Mouse (Mus musculus) lung, postnatal 0 days (tissue): ENCODE results near the gene Erc2. TPM values are rescaled to one million over a fixed set of nuclear protein-coding genes. Genes with fewer than 3 reads are reported as not detected.

Source experiments
- ATAC-seq: fragments of 200-750 bp; cut with Nextera tagmentation; 2 replicates; pipeline ENCODE4 v1.8.0; 2017; ENCODE audit warnings: moderate library complexity
- DNase-seq: peaks from one replicate; pipeline ENCODE4 v3.0.0-alpha.2; 2016; ENCODE audit warnings: low spot score
- H3K27ac ChIP-seq: fragments of 300-500 bp; sonication (generic); 2 replicates; pipeline ENCODE4 v1.5.1; 2014; ENCODE audit warnings: antibody characterized with exemption, mild to moderate bottlenecking, low read length, mixed read lengths
- H3K27me3 ChIP-seq: fragments of 300-500 bp; sonication (generic); replicated peaks from 2 replicates; pipeline ENCODE4 v1.6.1; 2014; ENCODE audit warnings: low read length, mixed read lengths; ENCODE audit not compliant: insufficient read depth
- H3K36me3 ChIP-seq: fragments of 300-500 bp; sonication (generic); 2 replicates; pipeline ENCODE4 v1.6.1; 2014; ENCODE audit warnings: low read length, mixed read lengths; ENCODE audit not compliant: insufficient read depth
- H3K4me1 ChIP-seq: fragments of 300-500 bp; sonication (generic); 2 replicates; pipeline ENCODE4 v1.6.1; 2014; ENCODE audit warnings: antibody characterized with exemption, low read depth, low read length, mixed read lengths; ENCODE audit not compliant: insufficient read depth
- H3K4me2 ChIP-seq: fragments of 300-500 bp; sonication (generic); replicated peaks from 2 replicates; pipeline ENCODE4 v1.6.1; 2014; ENCODE audit warnings: low read depth, mild to moderate bottlenecking, low read length, moderate library complexity, mixed read lengths
- H3K4me3 ChIP-seq: fragments of 300-500 bp; sonication (generic); 2 replicates; pipeline ENCODE4 v1.5.1; 2014; ENCODE audit warnings: low read depth, low read length
- H3K9ac ChIP-seq: fragments of 300-500 bp; sonication (generic); replicated peaks from 2 replicates; pipeline ENCODE4 v1.6.1; 2014; ENCODE audit warnings: low read depth, mild to moderate bottlenecking
- H3K9me3 ChIP-seq: fragments of 300-500 bp; sonication (generic); 2 replicates; pipeline ENCODE4 v1.6.1; 2016; ENCODE audit warnings: low read length, mixed read lengths
- CTCF ChIP-seq: IDR thresholded peaks from 2 replicates; pipeline ENCODE4 v1.5.1; 2016; ENCODE audit warnings: antibody characterized with exemption, mild to moderate bottlenecking
- EP300 ChIP-seq: IDR thresholded peaks from 2 replicates; pipeline ENCODE4 v1.6.1; 2016; ENCODE audit warnings: antibody characterized with exemption, mild to moderate bottlenecking, control low read depth
- WGBS: fragments of 180-500 bp; shearing (Covaris S2); extraction: QIAGEN DNeasy Blood & Tissue Kit; methylation state at CpG from one replicate; pipeline ENCODE4 v1.1.7; 2014; 5-methylcytosine and 5-hydroxymethylcytosine counted together
- polyA plus RNA-seq: library from polyadenylated mRNA; unstranded; fragments of >200 nt; fragmentation: Nextera tagmentation; extraction: Ambion mirVana; gene quantifications from 2 replicates; pipeline ENCODE4 v1.2.1, GENCODE M21; 2015

Erc2 gene
- polyA plus RNA-seq, 1 experiment from 2014 or later = 1.9 TPM

DNA sequence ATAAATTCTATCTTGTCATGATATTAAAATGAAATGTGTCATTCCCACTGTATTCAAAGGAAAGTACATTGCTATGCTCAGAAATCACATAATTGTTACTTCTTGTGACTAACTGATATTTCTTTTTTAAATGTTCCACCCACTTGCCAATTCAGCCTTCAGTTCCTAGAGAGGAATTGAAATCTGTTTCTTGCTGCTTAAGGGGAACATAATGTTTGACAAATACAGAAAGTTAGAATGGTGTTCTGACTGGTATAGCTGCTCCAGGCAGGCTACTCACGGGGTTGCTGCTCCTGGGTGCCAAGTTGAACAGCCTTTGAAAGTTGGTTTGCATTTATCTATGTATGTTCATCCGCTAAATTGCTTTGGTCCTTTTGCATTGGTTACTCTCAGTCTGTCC, 270.2 kb downstream of the Erc2 start:
- no peak for ATAC-seq
- Histone ChIP-seq H3K9me3 (no peaks in the 10 kb centered on the region), H3K9ac (no peak overlapping the region), H3K27ac (no peak overlapping the region), H3K4me2 (no peak overlapping the region), H3K27me3 (no peaks in the 10 kb centered on the region), H3K36me3 (no peaks in the 10 kb centered on the region), H3K4me1 (no peaks in the 10 kb centered on the region), H3K4me3 (no peak overlapping the region)
- TF ChIP-seq CTCF = no peak
- TF ChIP-seq EP300 = no peak
- WGBS = 79% methylated on average over 2 of the region's 2 CpGs
- DNase-seq = no peak

DNA sequence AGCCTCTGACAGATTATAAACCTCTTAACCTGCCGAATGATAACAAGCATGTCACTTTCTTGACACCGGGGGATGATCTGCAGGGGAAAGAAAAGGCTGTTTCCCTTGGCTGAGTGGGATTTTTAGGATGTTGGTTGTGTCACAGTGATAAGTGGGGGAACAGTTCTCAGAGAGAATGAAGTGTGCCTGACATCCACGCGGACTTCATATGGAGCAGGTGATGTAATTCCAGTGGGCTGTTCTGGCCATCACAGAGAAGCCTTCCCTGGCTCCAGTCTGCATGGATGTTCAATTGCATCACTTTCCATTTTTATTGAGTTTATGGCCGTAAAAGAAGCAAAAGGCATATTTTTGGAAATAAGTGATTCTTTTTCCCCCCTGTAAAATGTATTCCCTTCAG, 279.5 kb downstream of the Erc2 start:
- Histone ChIP-seq H3K9me3 (no peaks in the 10 kb centered on the region), H3K27ac (no peak overlapping the region), H3K4me1 (no peaks in the 10 kb centered on the region), H3K4me3 (no peak overlapping the region), H3K4me2 (no peak overlapping the region), H3K9ac (no peak overlapping the region), H3K36me3 (no peaks in the 10 kb centered on the region), H3K27me3 (no peaks in the 10 kb centered on the region)
- 42% methylated on average over 5 of the region's 5 CpGs for WGBS
- DNase-seq (no peak), ATAC-seq (no peak)
- TF ChIP-seq EP300 = no peak
- TF ChIP-seq CTCF = no peak

DNA sequence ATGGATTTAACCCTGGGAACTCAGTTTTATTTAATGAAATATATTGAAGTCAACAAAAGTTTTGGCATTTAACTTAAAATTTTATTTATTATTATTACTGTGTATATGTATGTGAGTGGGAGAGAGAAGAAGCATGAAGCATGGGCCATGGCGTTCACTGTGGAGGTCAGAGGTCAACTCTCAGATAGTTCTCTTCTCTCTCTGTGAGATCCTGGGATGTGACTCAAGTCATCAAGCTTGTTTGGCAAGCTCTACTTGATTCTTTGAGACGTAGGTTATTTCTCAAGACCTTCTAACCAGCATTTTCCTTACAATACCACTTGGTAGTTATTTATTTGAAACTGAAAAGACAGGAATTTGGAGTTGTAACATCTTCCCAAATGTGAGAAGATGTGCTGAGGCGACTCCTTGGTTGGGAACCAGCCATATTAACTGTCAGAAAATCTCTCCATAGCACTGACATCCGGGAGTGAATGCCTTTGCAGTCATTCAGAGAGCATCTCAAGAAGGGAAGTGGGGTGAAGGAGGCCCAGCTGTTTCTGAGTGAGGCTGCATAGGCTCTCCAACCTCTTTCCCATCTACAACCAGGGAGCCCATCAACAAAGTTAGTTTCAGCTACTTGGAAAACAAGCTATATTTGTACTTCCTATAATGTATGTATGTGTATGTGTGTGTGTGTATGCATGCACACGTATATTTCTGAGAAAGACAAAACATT, 299.6 kb downstream of the Erc2 start:
- H3K27ac ChIP-seq = no peak overlapping the region
- TF ChIP-seq CTCF (no peak), EP300 (no peak)

DNA sequence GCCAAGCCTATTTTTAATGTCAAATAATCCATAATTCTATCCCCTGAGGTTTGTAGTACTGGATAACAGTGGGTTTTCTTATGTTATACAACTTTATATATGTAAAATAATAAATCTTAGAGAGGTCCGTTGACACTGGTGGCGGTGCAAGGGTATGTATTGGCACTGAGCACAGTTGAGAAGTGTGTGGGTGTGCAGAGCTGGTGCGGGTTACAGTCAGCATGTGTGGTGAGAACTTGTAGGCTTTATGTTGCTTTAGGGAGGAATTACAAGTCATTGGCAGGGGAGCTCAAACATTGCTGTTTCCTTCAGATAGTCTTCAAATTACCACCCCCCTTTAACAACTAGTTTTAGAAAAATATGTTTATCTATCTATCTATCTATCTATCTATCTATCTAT, 305.1 kb downstream of the Erc2 start:
- H3K9ac ChIP-seq = no peak overlapping the region
- H3K9me3 ChIP-seq = no peaks in the 10 kb centered on the region
- H3K27me3 ChIP-seq = no peaks in the 10 kb centered on the region
- DNase-seq = no peak
- H3K27ac ChIP-seq = no peak overlapping the region
- no peaks in the 10 kb centered on the region for H3K36me3 ChIP-seq
- 86% methylated on average over 3 of the region's 3 CpGs for WGBS
- no peak for ATAC-seq
- no peak overlapping the region for H3K4me3 ChIP-seq
- H3K4me1 ChIP-seq = no peaks in the 10 kb centered on the region
- TF ChIP-seq CTCF (no peak), EP300 (no peak)
- no peak overlapping the region for H3K4me2 ChIP-seq

More for the DNA sequence above, 299.6 kb downstream of the Erc2 start:
- no peaks in the 10 kb centered on the region for H3K4me1 ChIP-seq
- no peak overlapping the region for H3K9ac ChIP-seq
- H3K36me3 ChIP-seq = no peaks in the 10 kb centered on the region
- no peaks in the 10 kb centered on the region for H3K9me3 ChIP-seq
- 52% methylated on average over 5 of the region's 5 CpGs for WGBS
- DNase-seq (peak; percentile 6), ATAC-seq (no peak)
- H3K4me2 ChIP-seq = no peak overlapping the region
- H3K4me3 ChIP-seq = no peak overlapping the region
- no peaks in the 10 kb centered on the region for H3K27me3 ChIP-seq

DNA sequence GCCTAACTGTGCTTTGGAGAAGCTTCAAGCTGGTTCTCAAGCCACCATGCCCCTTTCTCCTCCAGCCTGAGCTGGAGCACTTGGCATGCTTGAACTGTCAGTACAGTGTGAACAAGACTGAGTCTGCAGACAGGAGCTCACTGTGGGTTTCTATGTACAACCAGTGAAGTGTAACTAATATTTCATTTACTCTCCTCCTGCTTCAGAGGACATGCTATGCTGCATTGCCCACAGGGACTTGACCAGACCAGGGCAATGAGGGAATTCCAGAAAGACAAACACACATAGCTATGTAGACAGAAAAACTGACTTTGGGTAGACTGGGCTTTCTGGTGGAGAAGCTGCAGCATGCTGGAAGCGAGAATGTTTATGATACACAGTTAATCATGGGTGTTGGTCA, 311.3 kb downstream of the Erc2 start:
- no peak for DNase-seq
- H3K4me1 ChIP-seq = no peaks in the 10 kb centered on the region
- no peak overlapping the region for H3K27ac ChIP-seq
- no peak for ATAC-seq
- no peak overlapping the region for H3K4me3 ChIP-seq
- TF ChIP-seq CTCF (no peak), EP300 (no peak)
- H3K9ac ChIP-seq = no peak overlapping the region
- WGBS = 50% methylated on average over 1 of the region's 1 CpGs
- no peaks in the 10 kb centered on the region for H3K36me3 ChIP-seq
- H3K27me3 ChIP-seq = no peaks in the 10 kb centered on the region
- no peaks in the 10 kb centered on the region for H3K9me3 ChIP-seq
- no peak overlapping the region for H3K4me2 ChIP-seq

DNA sequence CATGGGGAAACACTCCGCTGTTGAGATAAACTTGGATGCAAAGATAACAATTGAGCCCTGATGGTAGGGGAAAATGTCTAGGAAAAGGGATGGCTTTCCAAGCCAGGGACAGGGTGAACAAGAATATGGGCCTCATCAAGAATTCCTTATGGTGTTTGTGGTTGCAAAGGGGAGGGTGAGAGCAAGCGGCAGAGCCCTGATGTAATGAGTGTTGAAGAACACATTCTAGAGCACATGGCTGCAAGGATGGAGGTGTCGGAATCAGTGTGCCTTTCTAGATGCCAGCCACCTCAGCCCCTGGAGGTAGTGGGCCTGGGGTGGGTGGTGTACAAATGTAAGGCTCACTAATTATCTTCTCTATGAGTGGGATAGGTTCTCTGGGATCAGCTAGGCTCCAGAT, 313.5 kb downstream of the Erc2 start:
- H3K27ac ChIP-seq = no peak overlapping the region
- no peaks in the 10 kb centered on the region for H3K9me3 ChIP-seq
- no peak for ATAC-seq
- no peak overlapping the region for H3K9ac ChIP-seq
- H3K4me2 ChIP-seq = no peak overlapping the region
- H3K27me3 ChIP-seq = no peaks in the 10 kb centered on the region
- no peak overlapping the region for H3K4me3 ChIP-seq
- no peaks in the 10 kb centered on the region for H3K36me3 ChIP-seq
- DNase-seq = no peak
- TF ChIP-seq EP300 = no peak
- no peak for TF ChIP-seq CTCF
- no peaks in the 10 kb centered on the region for H3K4me1 ChIP-seq
- 85% methylated on average over 3 of the region's 3 CpGs for WGBS

DNA sequence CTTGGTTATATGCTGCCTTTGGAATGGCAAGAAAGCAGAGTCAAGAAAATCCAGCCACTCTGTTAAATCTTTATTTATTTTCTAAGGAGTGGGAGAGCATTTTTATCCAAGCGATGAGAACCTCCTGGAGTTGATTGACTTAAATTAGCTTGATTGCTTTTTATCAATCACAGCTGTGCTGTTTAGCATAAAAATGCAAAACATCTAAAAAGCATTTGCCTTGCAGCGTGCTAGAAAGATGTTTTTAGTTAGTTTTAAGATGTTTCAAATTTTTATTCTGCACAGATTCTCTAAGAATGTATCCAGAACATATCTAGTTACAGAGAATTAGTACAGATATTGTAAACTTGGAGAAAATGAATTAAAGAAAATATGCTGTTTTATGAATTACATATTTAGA, 315.7 kb downstream of the Erc2 start:
- no peaks in the 10 kb centered on the region for H3K9me3 ChIP-seq
- no peaks in the 10 kb centered on the region for H3K27me3 ChIP-seq
- no peak overlapping the region for H3K4me3 ChIP-seq
- TF ChIP-seq CTCF = no peak
- H3K9ac ChIP-seq = no peak overlapping the region
- H3K4me1 ChIP-seq = no peaks in the 10 kb centered on the region
- H3K27ac ChIP-seq = no peak overlapping the region
- DNase-seq = no peak
- ATAC-seq = no peak
- WGBS = 61% methylated on average over 2 of the region's 2 CpGs
- H3K36me3 ChIP-seq = no peaks in the 10 kb centered on the region
- no peak overlapping the region for H3K4me2 ChIP-seq
